Mouse (Mus musculus) layer of hippocampus, adult 9-10 months (tissue): Measurements from ENCODE around the gene Olfr469.
"Not testable (repeated sequence)": the region's sequence is repeated elsewhere in the genome, so short reads cannot be mapped to it uniquely, and the experiment has no call there.

Source experiments
- DNase-seq: peaks from one replicate; pipeline ENCODE4 v3.0.0; 2022; ENCODE audit warnings: low spot score

Olfr469 gene

DNA sequence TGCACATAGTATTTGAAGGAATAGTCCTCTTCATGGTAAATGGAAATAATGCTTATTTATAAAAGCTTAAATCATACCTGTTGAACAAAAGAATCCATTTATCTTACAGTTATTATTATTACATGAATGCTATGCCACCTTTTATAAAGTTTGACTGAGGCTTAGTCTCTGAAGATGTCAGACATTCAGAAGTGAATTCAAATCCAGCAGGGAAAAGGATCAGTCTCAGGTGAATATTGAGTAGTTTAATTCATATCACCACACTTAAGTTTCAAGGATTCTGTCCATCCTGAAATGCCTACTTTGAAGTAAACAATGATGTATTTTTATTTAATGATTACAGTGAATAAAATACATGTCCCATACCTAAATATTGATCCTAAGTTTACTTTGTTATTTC lies at the start of gene Olfr469:
Olfr469 (minus strand) TSS at position 101 of the 400 bp plus-strand sequence.
- not testable (repeated sequence) for DNase-seq

DNA sequence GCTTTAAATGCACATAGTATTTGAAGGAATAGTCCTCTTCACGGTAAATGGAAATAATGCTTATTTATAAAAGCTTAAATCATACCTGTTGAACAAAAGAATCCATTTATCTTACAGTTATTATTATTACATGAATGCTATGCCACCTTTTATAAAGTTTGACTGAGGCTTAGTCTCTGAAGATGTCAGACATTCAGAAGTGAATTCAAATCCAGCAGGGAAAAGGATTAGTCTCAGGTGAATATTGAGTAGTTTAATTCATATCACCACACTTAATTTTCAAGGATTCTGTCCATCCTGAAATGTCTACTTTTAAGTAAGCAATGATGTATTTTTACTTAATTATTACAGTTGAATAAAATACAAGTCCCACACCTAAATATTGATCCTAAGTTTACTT lies 22.0 kb upstream of the Olfr469 start, which contains the start of gene Olfr470:
Olfr470 (minus strand) TSS at position 101 of the 400 bp plus-strand sequence.
- DNase-seq: not testable (repeated sequence)

DNA sequence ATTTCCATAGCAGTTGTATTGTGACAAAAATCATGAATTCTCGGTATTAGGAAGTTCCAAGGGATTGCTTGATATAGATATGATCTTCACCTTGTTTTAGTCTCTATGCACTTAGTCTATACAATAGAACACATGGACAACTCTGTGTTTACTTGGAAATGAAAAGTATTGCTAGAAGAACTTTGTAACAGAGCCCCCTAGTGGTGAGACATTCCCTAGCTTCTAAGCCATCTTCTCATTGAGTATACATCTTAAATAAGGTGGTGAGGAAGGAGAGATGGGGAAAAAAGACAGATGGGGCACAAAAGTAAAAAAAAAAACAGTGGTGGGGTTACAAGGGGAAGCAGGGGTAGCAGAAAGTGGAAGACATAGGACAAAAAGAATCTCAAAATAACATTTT lies 16.4 kb upstream of the Olfr469 start:
- DNase-seq: no peak

DNA sequence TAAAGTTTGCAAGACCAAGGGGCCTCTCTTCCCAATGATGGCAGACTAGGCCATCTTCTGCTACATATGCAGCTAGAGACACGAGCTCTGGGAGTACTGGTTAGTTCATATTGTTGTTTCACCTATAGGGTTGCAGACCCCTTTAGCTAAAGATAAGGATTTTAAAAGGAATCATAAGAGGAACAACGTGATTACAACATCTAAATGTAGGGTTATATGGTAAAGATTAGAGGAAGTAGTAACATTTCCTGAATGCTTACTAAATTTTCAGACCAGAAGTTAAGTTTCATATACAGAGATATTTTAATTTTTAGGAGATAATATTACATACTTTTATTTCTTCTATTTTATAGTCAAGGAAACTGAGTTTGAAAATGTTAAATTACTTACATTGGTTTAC lies 1.5 kb downstream of the Olfr469 start:
- not testable (repeated sequence) for DNase-seq

DNA sequence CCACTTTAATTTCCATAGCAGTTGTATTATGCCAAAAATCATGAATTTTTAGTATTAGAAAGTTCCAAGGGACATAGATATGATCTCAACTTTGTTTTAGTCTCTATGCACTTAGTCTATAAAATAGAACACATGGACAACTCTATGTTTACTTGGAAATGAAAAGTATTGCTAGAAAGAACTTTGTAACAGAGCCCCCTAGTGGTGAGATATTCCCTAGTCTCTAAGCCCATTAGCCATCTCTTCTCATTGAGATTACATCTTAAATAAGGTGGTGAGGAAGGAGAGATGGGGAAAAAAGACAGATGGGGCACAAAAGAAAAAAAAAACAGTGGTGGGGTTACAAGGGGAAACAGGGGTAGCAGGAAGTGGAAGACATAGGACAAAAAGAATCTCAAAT lies 5.9 kb downstream of the Olfr469 start:
- DNase-seq: no peak

DNA sequence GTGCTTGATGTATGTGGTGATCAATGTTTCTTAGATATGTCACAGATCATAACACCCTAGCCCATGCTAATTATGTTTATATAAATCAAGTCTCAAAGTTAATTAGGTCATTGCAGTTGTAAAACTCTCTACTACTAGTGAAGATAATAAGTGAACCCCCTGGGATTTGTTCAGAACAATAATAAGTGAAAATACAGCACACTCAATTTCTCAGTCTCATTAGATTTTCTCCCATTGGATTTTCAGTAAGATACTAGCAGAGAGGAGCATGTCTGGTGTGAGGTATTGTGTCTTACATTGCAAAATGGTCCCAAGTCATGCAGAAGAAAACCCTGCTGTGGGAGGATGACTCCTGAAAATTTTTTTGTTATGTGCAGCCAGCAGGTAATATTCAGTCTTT lies 13.4 kb downstream of the Olfr469 start, which contains the start of gene Olfr467:
Olfr467 (plus strand) TSS at position 301 of the 400 bp plus-strand sequence.
- DNase-seq: no peak

DNA sequence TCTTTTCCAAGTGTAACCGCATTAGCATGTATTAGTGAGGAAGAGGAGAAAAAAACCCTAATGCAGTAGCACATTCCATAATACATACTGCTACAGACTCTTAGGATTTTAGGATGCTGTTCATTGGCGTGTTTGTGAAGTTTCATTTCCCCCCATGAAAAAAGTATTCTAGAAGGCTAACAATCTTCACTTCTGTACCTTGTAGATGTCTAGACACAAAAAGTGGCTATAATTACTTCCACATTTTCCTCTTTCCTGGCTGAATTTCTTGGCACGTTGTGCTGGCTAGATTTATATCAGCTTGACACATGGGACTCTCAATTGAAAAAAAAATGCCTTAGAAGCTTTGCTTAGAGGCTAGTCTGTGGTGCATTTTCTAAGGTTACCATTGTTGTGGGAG lies 23.2 kb downstream of the Olfr469 start:
- no peak for DNase-seq

DNA sequence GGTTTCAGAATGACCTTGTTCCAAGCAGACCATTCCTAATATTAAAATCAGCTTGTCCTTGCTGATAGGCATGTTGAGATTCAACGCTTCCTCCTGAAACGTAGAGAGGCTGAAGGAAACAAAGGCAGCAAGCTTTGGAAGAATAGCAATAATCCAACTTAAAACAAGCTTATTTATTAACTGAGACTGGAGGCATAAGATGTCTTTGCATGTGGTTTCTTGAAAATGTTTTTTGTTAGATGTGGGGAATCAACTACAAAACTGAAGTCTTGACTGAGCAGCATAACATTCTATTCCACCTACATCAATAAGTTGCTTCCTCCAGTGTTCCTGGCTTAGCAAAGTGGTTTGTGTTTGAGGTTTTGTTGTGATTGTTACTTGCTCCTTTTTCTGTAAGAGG lies 24.2 kb downstream of the Olfr469 start, which contains the start of gene Ovch2:
Ovch2 (minus strand) TSS at position 101 of the 400 bp plus-strand sequence.
- no peak for DNase-seq

DNA sequence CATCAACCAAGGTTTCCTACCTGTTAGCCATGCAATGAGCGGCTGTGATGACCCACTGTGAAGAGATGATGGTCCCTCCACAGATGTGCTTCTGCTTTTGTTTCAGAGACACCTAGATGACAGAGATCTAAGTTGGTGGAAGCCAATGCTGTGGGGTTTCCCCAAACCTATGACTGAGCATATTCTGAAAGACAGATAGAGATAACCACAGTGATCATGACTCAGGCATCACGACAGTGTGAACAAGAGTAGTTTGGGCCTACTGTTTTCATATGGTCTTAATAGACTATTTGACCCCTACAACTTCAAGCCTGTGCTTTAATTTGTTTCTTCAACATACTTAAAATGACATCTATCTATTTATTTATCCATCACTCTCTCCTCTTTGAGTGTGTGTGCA lies 28.8 kb downstream of the Olfr469 start:
- DNase-seq: no peak

DNA sequence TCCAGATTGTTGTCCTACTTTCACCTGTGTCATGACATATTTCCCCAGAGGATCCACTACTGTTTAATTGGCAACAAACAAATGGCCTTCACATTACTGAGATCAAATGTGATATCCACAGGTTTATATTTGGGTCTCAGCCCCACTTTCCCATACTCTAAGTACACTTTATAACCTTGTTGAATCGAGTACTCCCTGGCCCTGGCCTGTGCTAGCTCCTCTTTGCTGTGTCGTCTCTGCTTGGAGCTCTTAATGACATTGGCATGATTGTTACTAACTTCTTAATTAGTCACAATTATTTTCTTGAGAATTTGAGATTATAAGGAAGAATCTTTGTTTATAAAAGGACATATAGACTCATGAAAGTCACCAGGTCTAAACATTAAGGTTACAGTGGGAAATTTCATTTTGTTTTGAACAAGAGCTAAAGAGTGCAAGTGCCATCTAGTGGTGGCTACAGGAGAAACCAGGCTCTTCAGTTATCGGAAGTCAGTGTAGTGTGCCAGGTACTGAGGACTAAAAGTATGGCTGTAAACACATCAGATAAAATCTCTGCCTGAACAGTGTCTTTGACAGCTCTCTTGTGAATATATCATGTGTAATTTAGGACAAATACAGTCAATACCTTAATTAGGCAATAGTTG lies 37.2 kb downstream of the Olfr469 start:
- DNase-seq: peak; percentile 16

DNA sequence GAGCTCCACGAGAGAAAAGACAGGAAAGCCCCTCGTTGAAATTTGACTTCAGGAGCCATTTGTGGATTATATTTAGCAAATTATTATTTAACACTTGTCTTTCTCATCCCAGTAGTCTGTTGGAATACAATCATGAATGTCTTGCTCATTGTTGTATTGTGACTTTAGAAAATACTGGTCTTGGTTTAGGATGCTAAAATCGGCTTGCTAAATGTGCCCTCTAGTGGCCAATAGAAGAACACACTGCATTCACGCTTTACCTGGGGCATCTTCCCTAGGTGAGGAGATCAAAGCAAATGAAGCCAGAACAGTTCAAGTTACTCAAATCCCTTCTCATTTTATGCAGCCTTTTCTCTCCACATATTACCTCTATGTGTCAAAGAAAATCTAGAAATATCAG lies 45.7 kb downstream of the Olfr469 start:
- no peak for DNase-seq

DNA sequence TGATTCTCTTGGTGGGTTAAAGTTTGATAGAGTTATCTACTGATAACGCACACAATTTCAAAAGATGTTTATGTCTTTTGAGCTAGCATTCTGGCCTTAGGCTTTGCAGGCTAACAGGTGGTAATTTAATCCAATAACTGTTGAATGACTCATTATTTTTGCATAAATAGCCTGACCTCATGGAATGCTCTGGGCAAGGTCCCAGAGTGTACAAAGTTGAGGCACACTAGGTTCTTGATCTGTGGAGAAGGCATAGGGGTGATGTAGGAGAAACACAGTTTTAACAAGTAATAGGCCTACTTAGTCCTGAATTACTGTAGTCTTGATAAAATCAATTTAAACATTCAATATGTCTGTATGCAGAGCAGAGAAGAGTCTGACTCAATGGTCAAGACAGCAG lies 47.1 kb downstream of the Olfr469 start:
- no peak for DNase-seq

DNA sequence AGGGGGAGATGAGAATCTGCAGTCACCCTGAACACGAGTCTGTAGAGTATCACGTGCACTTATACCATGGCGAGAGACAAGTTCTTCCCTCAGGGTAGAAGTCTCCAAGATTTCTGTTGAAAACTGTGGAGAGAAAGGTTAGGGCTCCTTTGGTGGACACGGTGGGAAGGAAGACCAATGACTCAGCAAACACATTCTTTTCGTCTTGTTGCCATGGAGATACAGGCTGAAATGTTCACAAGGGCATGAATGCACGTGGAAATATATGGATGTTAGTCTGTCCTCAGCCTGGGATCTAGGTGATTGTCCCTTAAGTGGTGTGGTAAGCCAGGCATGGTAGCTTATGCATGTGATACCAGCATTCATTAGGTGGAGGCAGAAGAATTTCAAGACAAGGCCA lies 54.5 kb downstream of the Olfr469 start:
- DNase-seq: no peak
